Mouse (Mus musculus) myocyte (in vitro differentiated cells): Measurements from ENCODE around the gene Macrod2. TPM values are rescaled to one million over a fixed set of nuclear protein-coding genes. Genes with fewer than 3 reads are reported as not detected.

ENCODE experiments used
- H3K27me3 ChIP-seq: one replicate; pipeline ENCODE4 v1.6.1; 2011; ENCODE audit not compliant: control insufficient read depth, insufficient read depth, insufficient read length
- H3K36me3 ChIP-seq: one replicate; pipeline ENCODE4 v1.6.1; 2011; ENCODE audit not compliant: control insufficient read depth, insufficient read depth
- H3K4me2 ChIP-seq: one replicate; pipeline ENCODE4 v1.6.1; 2011; ENCODE audit warnings: low read depth, control low read depth
- H3K4me3 ChIP-seq: one replicate; pipeline ENCODE4 v1.5.1; 2011; ENCODE audit warnings: mild to moderate bottlenecking, control low read depth, moderate library complexity
- H3K79me2 ChIP-seq: one replicate; pipeline ENCODE4 v1.6.1; 2011; ENCODE audit not compliant: control insufficient read depth, insufficient read depth
- H3ac ChIP-seq: one replicate; pipeline ENCODE4 v1.6.1; 2011; ENCODE audit not compliant: control insufficient read depth, insufficient read length
- CEBPB ChIP-seq: IDR thresholded peaks from 2 replicates; pipeline ENCODE4 v1.6.1; 2011; ENCODE audit warnings: mild to moderate bottlenecking, moderate library complexity; ENCODE audit not compliant: poor library complexity, insufficient read depth, severe bottlenecking
- E2F4 ChIP-seq: IDR thresholded peaks from one replicate; pipeline ENCODE4 v1.6.1; 2011; ENCODE audit warnings: mild to moderate bottlenecking, control low read depth, moderate library complexity; ENCODE audit not compliant: insufficient read depth
- MAX ChIP-seq: IDR thresholded peaks from one replicate; pipeline ENCODE4 v1.6.1; 2011; ENCODE audit warnings: low read depth, mild to moderate bottlenecking, control low read depth
- MYOD1 ChIP-seq, 3 experiments: IDR thresholded peaks; one replicate each; pipeline ENCODE4 v1.6.1; 2011; ENCODE audit warnings: control low read depth in 2 of 3, low read depth in 2 of 3, mild to moderate bottlenecking in 2 of 3, moderate library complexity in 1 of 3; ENCODE audit not compliant: insufficient read length in 2 of 3, control insufficient read depth in 1 of 3
- MYOG ChIP-seq, 3 experiments: IDR thresholded peaks; one replicate each; pipeline ENCODE4 v1.6.1; 2011; ENCODE audit warnings: control low read depth in 2 of 3, low read depth in 2 of 3, mild to moderate bottlenecking in 2 of 3; ENCODE audit not compliant: insufficient read length in 2 of 3, control insufficient read depth in 1 of 3, insufficient read depth in 1 of 3
- POLR2A ChIP-seq: IDR thresholded peaks from one replicate; pipeline ENCODE4 v1.6.1; 2011; ENCODE audit warnings: low read depth, mild to moderate bottlenecking, control low read depth, moderate library complexity; ENCODE audit not compliant: insufficient read length
- POLR2AphosphoS2 ChIP-seq: IDR thresholded peaks from one replicate; pipeline ENCODE4 v1.6.1; 2011; ENCODE audit warnings: low read depth, control low read depth; ENCODE audit not compliant: insufficient read length
- REST ChIP-seq: IDR thresholded peaks from one replicate; pipeline ENCODE4 v1.6.1; 2011; ENCODE audit warnings: mild to moderate bottlenecking, control low read depth, moderate library complexity; ENCODE audit not compliant: insufficient read depth, insufficient read length
- SRF ChIP-seq: IDR thresholded peaks from one replicate; pipeline ENCODE4 v1.6.1; 2011; ENCODE audit warnings: low read depth; ENCODE audit not compliant: control insufficient read depth, insufficient read length
- TCF12 ChIP-seq: IDR thresholded peaks from one replicate; pipeline ENCODE4 v1.6.1; 2011; ENCODE audit warnings: mild to moderate bottlenecking, control low read depth; ENCODE audit not compliant: poor library complexity, insufficient read depth, severe bottlenecking
- TCF3 ChIP-seq: IDR thresholded peaks from one replicate; pipeline ENCODE4 v1.6.1; 2011; ENCODE audit warnings: low read depth, control low read depth; ENCODE audit not compliant: insufficient read length
- USF1 ChIP-seq: IDR thresholded peaks from one replicate; pipeline ENCODE4 v1.6.1; 2011; ENCODE audit warnings: low read depth, mild to moderate bottlenecking, control low read depth, moderate library complexity
- polyA plus RNA-seq: library from polyadenylated mRNA; unstranded; fragments of >200 nt; fragmentation: generic; extraction: Trizol; gene quantifications from one replicate; pipeline ENCODE4 v1.2.1, GENCODE M21; 2012; ENCODE audit warnings: missing spikeins

Macrod2 gene
- polyA plus RNA-seq, 1 experiment, result 0.96 TPM

- TF ChIP-seq MYOD1 (IDR thresholded peaks at IDR 0.05; ENCODE audit: control insufficient read depth in 1 of 3, insufficient read length in 2 of 3, low read depth in 2 of 3) (no peak), REST (no peak), USF1 (no peak), E2F4 (no peak), TCF3 (no peak), POLR2AphosphoS2 (no peak), CEBPB (no peak), TCF12 (no peak), MAX (no peak), MYOG (IDR thresholded peaks at IDR 0.05; ENCODE audit: control insufficient read depth in 1 of 3, insufficient read depth in 1 of 3, insufficient read length in 2 of 3, low read depth in 2 of 3) (no peak), SRF (no peak)
- Histone ChIP-seq H3K36me3 (no peaks in the 10 kb centered on the region), H3K4me3 (no peak overlapping the region)
Observed at GRCm38 (mm10) chr2:142257501-142257900, 1862.4 kb downstream of the Macrod2 start.

GRCm38 (mm10) chr2:142261046-142261445 lies 1865.9 kb downstream of the Macrod2 start:
- TF ChIP-seq TCF12 (no peak), REST (no peak), POLR2AphosphoS2 (no peak), POLR2A (no peak), E2F4 (no peak), SRF (no peak), TCF3 (no peak)
- Histone ChIP-seq H3K4me2 (no peak overlapping the region), H3K27me3 (no peaks in the 10 kb centered on the region), H3ac (no peak overlapping the region), H3K36me3 (no peaks in the 10 kb centered on the region), H3K79me2 (no peaks in the 10 kb centered on the region), H3K4me3 (no peak overlapping the region)

More at GRCm38 (mm10) chr2:142257501-142257900, 1862.4 kb downstream of the Macrod2 start:
- no peaks in the 10 kb centered on the region for H3K79me2 ChIP-seq
- H3ac ChIP-seq, result no peak overlapping the region
- H3K27me3 ChIP-seq, result no peaks in the 10 kb centered on the region
- no peak overlapping the region for H3K4me2 ChIP-seq

- H3K36me3 ChIP-seq, result no peaks in the 10 kb centered on the region
- H3K4me2 ChIP-seq, result no peak overlapping the region
- no peaks in the 10 kb centered on the region for H3K79me2 ChIP-seq
- no peak overlapping the region for H3K4me3 ChIP-seq
- no peaks in the 10 kb centered on the region for H3K27me3 ChIP-seq
- H3ac ChIP-seq, result no peak overlapping the region
- TF ChIP-seq TCF12 (no peak), USF1 (no peak), MAX (no peak), MYOG (IDR thresholded peaks at IDR 0.05; ENCODE audit: control insufficient read depth in 1 of 3, insufficient read depth in 1 of 3, insufficient read length in 2 of 3, low read depth in 2 of 3) (no peak), CEBPB (no peak), TCF3 (no peak), SRF (no peak), E2F4 (no peak), POLR2AphosphoS2 (no peak), REST (no peak), MYOD1 (IDR thresholded peaks at IDR 0.05; ENCODE audit: control insufficient read depth in 1 of 3, insufficient read length in 2 of 3, low read depth in 2 of 3) (no peak), POLR2A (no peak)
Observed at GRCm38 (mm10) chr2:142264697-142265096, 1869.6 kb downstream of the Macrod2 start.

DNA sequence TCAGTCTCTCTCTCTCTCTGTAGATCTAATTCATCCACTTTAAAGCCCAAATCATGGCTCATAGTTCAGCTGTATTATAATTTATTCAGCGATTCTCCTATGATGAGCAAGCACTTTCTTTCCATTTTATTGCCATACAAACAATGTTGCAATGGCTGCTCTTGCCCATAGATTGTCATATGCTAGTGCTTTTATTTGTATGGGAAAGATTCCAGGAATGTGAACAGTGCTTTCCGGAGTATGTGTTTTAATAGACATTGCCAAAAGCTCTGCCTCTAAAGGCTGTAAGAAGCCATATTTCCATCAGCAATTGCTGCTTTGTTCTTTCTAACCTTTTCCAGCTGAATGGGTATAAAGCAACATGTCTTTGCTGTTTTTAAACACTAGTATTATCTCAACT lies 1872.7 kb downstream of the Macrod2 start:
- no peaks in the 10 kb centered on the region for H3K27me3 ChIP-seq
- H3K79me2 ChIP-seq, result no peaks in the 10 kb centered on the region
- no peak for TF ChIP-seq SRF
- no peak for TF ChIP-seq USF1
- no peaks in the 10 kb centered on the region for H3K36me3 ChIP-seq
- H3K4me3 ChIP-seq, result no peak overlapping the region
- H3ac ChIP-seq, result no peak overlapping the region
- H3K4me2 ChIP-seq, result no peak overlapping the region

GRCm38 (mm10) chr2:142286761-142287160 lies 1891.7 kb downstream of the Macrod2 start:
- TF ChIP-seq E2F4 (no peak), USF1 (no peak), MAX (no peak), REST (no peak), CEBPB (no peak), POLR2A (no peak), POLR2AphosphoS2 (no peak), MYOD1 (IDR thresholded peaks at IDR 0.05; ENCODE audit: control insufficient read depth in 1 of 3, insufficient read length in 2 of 3, low read depth in 2 of 3) (no peak), TCF12 (no peak), MYOG (IDR thresholded peaks at IDR 0.05; ENCODE audit: control insufficient read depth in 1 of 3, insufficient read depth in 1 of 3, insufficient read length in 2 of 3, low read depth in 2 of 3) (no peak), TCF3 (no peak), SRF (no peak)
- Histone ChIP-seq H3ac (no peak overlapping the region), H3K79me2 (no peaks in the 10 kb centered on the region), H3K4me2 (no peak overlapping the region), H3K36me3 (no peaks in the 10 kb centered on the region), H3K4me3 (no peak overlapping the region), H3K27me3 (no peaks in the 10 kb centered on the region)
